Mouse (Mus musculus) embryonic facial prominence, embryonic 12.5 days (tissue): ENCODE measurements around the gene Ccdc157. TPM values are rescaled to one million over a fixed set of nuclear protein-coding genes. Genes with fewer than 3 reads are reported as not detected.
"Not testable (repeated sequence)": the region's sequence is repeated elsewhere in the genome, so short reads cannot be mapped to it uniquely, and the experiment has no call there.

Experiments used
- ATAC-seq: fragments of 200-750 bp; cut with Nextera tagmentation; 2 replicates; pipeline ENCODE4 v1.8.0; 2017; ENCODE audit not compliant: insufficient number of reproducible peaks, insufficient read depth, low FRiP score, low TSS enrichment
- H3K27ac ChIP-seq: fragments of 300-500 bp; sonication (generic); 2 replicates; pipeline ENCODE4 v1.5.1; 2016; ENCODE audit warnings: mild to moderate bottlenecking
- H3K27me3 ChIP-seq: fragments of 300-500 bp; sonication (generic); 2 replicates; pipeline ENCODE4 v1.6.1; 2016; ENCODE audit warnings: mild to moderate bottlenecking, moderate library complexity
- H3K36me3 ChIP-seq: fragments of 300-500 bp; sonication (generic); 2 replicates; pipeline ENCODE4 v1.6.1; 2016; ENCODE audit warnings: mild to moderate bottlenecking
- H3K4me1 ChIP-seq: fragments of 300-500 bp; sonication (generic); 2 replicates; pipeline ENCODE4 v1.6.1; 2016
- H3K4me2 ChIP-seq: fragments of 300-500 bp; sonication (generic); replicated peaks from 2 replicates; pipeline ENCODE4 v1.6.1; 2016; ENCODE audit warnings: mild to moderate bottlenecking, moderate library complexity
- H3K4me3 ChIP-seq: fragments of 300-500 bp; sonication (generic); 2 replicates; pipeline ENCODE4 v1.5.1; 2016; ENCODE audit warnings: mild to moderate bottlenecking
- H3K9ac ChIP-seq: fragments of 300-500 bp; sonication (generic); 2 replicates; pipeline ENCODE4 v1.6.1; 2016; ENCODE audit warnings: mild to moderate bottlenecking, moderate library complexity
- H3K9me3 ChIP-seq: fragments of 300-500 bp; sonication (generic); 2 replicates; pipeline ENCODE4 v1.6.1; 2016; ENCODE audit warnings: mild to moderate bottlenecking, moderate library complexity
- WGBS: fragments of 180-500 bp; shearing (Covaris S2); methylation state at CpG from one replicate; pipeline ENCODE4 v1.1.7; 2016; 5-methylcytosine and 5-hydroxymethylcytosine counted together
- polyA plus RNA-seq: library from polyadenylated mRNA; unstranded; fragments of >200 nt; fragmentation: Nextera tagmentation; extraction: Ambion mirVana; gene quantifications from 2 replicates; pipeline ENCODE4 v1.2.1, GENCODE M21; 2016

The Ccdc157 gene
- polyA plus RNA-seq, 1 experiment from 2014 or later: 9.3 TPM

GRCm38 (mm10) chr11:4143281-4144062 lies 16.6 kb downstream of the Ccdc157 start:
- H3K4me3 ChIP-seq: no peak overlapping the region
- H3K27me3 ChIP-seq: no peaks in the 10 kb centered on the region
- no peak overlapping the region for H3K27ac ChIP-seq
- no peaks in the 10 kb centered on the region for H3K9me3 ChIP-seq
- H3K4me2 ChIP-seq: no peak overlapping the region
- 90% methylated on average over 21 of the region's 21 CpGs for WGBS
- no peak for ATAC-seq
- H3K36me3 ChIP-seq: peaks cover 72% of the 10 kb centered on the region
- no peaks in the 10 kb centered on the region for H3K4me1 ChIP-seq
- no peak overlapping the region for H3K9ac ChIP-seq

- peaks cover 77% of the 10 kb centered on the region for H3K36me3 ChIP-seq
- no peak overlapping the region for H3K9ac ChIP-seq
- no peak overlapping the region for H3K4me3 ChIP-seq
- H3K27me3 ChIP-seq: no peaks in the 10 kb centered on the region
- H3K4me2 ChIP-seq: no peak overlapping the region
- H3K27ac ChIP-seq: no peak overlapping the region
- WGBS: 85% methylated on average over 4 of the region's 4 CpGs
- ATAC-seq: no peak
- H3K9me3 ChIP-seq: no peaks in the 10 kb centered on the region
- no peaks in the 10 kb centered on the region for H3K4me1 ChIP-seq
These were observed 17.7 kb downstream of the Ccdc157 start for GRCm38 (mm10) chr11:4142352-4142751.

DNA sequence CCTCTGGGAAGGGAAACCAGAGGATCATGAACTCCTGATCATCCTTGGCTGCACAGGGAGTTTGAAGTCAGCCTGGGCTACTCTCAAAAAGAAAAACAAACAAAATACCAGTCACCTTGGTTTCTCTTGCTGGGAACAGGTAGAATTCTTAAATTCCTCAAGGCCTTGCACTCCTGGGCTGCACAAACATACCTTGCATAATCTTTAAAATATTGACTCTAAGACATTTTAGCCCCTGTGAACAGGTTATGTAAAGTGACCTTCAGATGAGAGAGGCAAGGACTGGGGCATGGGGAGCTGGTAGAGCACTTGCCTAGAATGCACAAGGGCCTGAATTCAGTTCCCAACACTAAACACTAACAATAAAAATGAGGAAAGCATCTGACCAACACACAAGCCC lies 18.6 kb downstream of the Ccdc157 start:
- ATAC-seq: no peak
- no peaks in the 10 kb centered on the region for H3K9me3 ChIP-seq
- no peak overlapping the region for H3K4me3 ChIP-seq
- peaks cover 81% of the 10 kb centered on the region for H3K36me3 ChIP-seq
- peaks cover 4% of the 10 kb centered on the region for H3K4me1 ChIP-seq
- no peak overlapping the region for H3K27ac ChIP-seq
- H3K4me2 ChIP-seq: no peak overlapping the region
- H3K27me3 ChIP-seq: no peaks in the 10 kb centered on the region
- no peak overlapping the region for H3K9ac ChIP-seq

DNA sequence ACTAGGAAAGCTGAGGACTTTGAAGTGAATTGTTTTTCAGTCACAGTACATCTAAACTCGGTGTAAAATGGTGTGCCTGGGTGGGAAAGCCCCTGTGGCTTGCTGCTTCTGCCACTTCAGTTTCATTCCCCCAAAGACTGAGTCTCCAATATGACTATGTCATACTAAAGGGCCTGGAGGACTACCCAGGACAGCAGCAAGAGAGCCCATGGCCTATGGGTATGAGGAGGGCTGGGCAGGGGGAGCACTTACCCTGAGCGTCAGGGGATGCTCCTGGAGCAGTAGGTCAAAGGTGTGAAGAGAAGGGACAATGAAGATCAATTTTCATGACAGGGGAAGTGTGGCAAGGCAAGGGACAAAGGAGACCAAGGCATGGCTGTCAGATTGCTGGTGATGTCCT lies 21.1 kb downstream of the Ccdc157 start:
- ATAC-seq: no peak
- Histone ChIP-seq H3K36me3 (peaks cover 67% of the 10 kb centered on the region), H3K27me3 (no peaks in the 10 kb centered on the region), H3K9me3 (no peaks in the 10 kb centered on the region), H3K4me3 (no peak overlapping the region), H3K27ac (no peak overlapping the region), H3K9ac (no peak overlapping the region), H3K4me1 (peaks cover 14% of the 10 kb centered on the region), H3K4me2 (no peak overlapping the region)
- 74% methylated on average over 2 of the region's 2 CpGs for WGBS

DNA sequence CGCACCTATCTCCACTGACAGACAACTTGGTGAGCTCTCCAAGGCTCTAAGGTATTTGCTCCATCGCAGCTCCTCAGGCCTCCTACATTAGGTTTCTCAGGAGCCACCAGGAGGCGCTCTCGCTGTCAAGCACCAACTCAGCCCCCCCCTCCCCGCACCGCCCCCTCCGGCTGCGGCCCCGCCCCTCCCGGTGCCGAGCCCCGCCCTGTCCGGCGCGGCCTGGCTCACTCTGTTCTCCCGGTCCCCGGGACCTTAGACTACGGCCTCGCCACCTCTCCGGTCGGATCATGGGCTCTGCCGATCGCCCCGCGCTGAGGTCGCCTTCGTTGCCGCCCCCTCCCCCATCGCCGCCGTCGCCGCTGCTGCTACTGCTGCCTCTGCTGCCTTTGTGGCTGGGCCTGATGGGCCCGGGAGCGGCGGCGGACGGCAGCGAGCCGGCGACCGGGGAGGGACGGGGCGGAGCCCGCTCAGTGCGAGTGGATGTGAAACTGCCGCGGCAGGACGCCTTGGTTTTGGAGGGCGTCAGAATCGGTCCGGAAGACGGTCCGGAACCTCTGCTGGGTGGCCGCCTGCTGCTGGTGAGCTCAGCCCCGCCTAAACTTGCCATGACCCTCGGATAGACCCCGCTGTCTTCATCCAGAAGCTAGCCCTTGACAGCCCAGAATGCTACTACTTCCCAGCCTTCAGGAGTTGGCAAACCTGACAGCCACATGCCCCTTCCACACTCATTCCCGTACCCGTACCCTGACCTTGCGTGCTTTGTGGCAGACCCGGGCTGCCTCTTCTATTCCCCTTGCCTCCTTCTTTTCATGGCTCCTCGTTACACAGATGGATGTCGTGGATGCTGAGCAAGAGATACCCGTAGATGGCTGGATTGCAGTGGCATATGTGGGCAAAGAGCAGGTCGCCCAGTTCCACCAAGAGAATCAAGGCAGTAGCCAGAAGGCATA lies 24.8 kb downstream of the Ccdc157 start, which contains the start of gene Rnf215:
Rnf215 (plus strand) TSS at position 217 of the 950 bp plus-strand sequence.
- Histone ChIP-seq H3K4me3 (peak within 1 kb of the TSS; percentile 91), H3K4me1 (peaks cover 14% of the 10 kb centered on the region), H3K9ac (peak within 1 kb of the TSS; percentile 96), H3K9me3 (no peaks in the 10 kb centered on the region), H3K36me3 (peaks cover 31% of the 10 kb centered on the region), H3K4me2 (peak within 1 kb of the TSS; percentile 75), H3K27me3 (no peaks in the 10 kb centered on the region), H3K27ac (peak within 1 kb of the TSS; percentile 73)
- WGBS: 2% methylated on average over 64 of the region's 66 CpGs
- peak; percentile 85 for ATAC-seq

DNA sequence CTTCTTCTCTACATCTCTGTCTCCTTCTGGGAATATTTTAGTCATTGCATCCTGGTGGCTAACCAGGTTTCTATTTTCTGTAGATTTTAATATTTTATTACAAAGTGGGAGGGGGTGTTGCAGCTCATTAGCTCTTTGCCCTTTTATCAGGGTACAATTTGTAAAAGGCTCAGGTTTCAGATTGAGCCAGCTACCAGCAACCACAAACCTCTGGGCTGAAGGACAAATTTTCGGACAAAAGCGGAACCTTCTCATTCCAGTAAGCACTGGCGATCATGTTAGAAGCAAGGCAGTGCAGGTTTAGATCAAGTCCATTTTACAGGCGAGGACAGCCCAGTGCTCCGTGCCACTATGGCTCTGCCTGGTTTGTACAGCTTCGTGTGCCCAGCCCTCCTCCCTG lies 25.7 kb downstream of the Ccdc157 start:
- ATAC-seq: no peak
- H3K36me3 ChIP-seq: peaks cover 23% of the 10 kb centered on the region

DNA sequence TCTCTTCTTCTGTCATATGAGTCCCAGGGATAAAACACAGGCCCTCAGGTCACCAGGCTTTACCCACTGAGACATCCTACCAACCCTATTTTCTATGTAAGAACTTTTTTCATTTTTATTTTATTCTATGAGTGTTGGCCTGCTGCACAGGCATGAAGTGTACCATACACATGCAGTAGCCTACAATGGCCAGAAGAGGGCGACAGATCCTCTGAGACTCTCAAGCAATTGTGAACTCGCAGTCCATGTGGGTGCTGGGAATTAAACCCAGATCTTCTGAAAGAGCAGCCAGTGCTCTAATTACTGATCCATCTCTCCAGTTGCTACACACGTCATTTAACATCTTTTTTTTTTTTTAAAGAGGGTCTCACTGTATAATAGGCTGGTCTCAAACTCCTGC lies 26.6 kb downstream of the Ccdc157 start:
- H3K4me1 ChIP-seq: peaks cover 14% of the 10 kb centered on the region
- H3K4me2 ChIP-seq: no peak overlapping the region
- H3K4me3 ChIP-seq: no peak overlapping the region
- no peak for ATAC-seq
- H3K36me3 ChIP-seq: peaks cover 15% of the 10 kb centered on the region
- no peak overlapping the region for H3K9ac ChIP-seq
- WGBS: 58% methylated on average over 3 of the region's 3 CpGs
- H3K27me3 ChIP-seq: no peaks in the 10 kb centered on the region
- H3K9me3 ChIP-seq: no peaks in the 10 kb centered on the region
- no peak overlapping the region for H3K27ac ChIP-seq

More for the DNA sequence above, 25.7 kb downstream of the Ccdc157 start:
- H3K9ac ChIP-seq: 0 out of 2 replicates have a peak overlapping the region, but pooled peaks have one; percentile 10
- peak overlapping the region; percentile 91; the same call in 1 of the 2 replicates for H3K4me3 ChIP-seq
- H3K9me3 ChIP-seq: no peaks in the 10 kb centered on the region
- H3K27ac ChIP-seq: no peak overlapping the region
- H3K4me1 ChIP-seq: peaks cover 14% of the 10 kb centered on the region
- 56% methylated on average over 6 of the region's 6 CpGs for WGBS
- H3K27me3 ChIP-seq: no peaks in the 10 kb centered on the region
- peak overlapping the region; percentile 75; the same call in 1 of the 2 replicates for H3K4me2 ChIP-seq

DNA sequence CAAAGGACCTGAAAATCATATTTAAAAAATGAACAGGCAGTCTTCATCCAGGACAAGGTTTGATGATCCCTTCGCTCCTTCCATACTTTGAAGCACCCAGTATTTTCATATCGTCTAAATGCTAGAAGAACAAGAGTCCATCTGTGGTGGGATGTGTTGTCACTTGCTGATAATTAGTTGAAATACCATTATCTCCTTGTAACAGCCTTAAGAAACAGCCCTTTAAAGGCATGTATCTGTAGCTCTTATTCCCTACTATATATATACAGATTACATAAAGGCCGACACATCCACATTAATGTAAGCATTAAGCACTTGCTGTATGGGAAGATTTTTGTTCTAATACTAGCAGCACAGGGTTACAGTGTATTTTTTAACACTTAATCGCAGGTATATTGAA lies 31.6 kb downstream of the Ccdc157 start:
- not testable (repeated sequence) for H3K9me3 ChIP-seq, H3K36me3 ChIP-seq, H3K27me3 ChIP-seq, H3K9ac ChIP-seq, ATAC-seq, H3K4me3 ChIP-seq, H3K4me1 ChIP-seq, H3K4me2 ChIP-seq, H3K27ac ChIP-seq
- 92% methylated on average over 4 of the region's 4 CpGs for WGBS

DNA sequence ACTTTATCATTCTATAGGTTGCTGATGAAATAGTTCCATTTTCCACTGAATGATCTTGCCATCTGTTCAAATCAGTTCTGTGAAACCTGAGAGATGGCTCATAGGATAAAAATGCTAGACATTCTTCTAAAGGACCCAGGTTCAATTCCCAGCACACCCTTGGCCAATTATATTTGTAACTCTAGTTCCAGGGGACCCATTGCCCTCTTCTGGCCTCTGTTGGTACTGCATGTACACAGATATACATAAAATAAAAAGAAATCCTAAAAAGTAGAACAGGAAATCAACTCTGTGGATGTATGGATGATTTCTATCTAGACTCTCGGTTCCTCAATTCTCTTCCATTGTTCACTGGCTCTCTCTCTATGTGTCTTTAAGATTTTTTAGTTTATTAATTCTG lies 33.0 kb downstream of the Ccdc157 start:
- Histone ChIP-seq H3K9me3 (0 out of 2 replicates have a peak, but pooled peaks cover 6% of the 10 kb centered on the region), H3K4me1 (no peaks in the 10 kb centered on the region), H3K36me3 (no peaks in the 10 kb centered on the region), H3K9ac (no peak overlapping the region), H3K27ac (no peak overlapping the region), H3K4me2 (no peak overlapping the region), H3K27me3 (no peaks in the 10 kb centered on the region), H3K4me3 (no peak overlapping the region)
- no peak for ATAC-seq
- 88% methylated on average over 1 of the region's 1 CpGs for WGBS

DNA sequence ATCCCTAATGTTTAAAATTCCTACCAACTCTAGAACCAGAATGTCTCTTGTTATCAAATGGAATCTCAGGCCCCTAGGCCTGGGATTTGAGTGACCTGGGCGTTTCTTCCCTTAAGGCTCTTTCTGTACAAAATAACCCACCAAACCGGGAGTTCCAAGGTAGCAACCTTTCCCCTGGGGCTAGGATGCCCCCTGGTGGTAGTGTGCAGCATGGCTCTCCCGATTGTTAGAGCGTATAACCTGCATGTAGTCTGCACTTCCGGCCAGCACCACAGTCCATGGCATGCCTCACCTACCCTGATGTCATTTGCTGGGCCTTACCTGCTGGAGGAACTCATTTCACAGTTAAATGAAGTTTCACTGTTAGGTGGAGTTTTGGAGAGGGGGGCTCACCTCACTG lies 36.2 kb downstream of the Ccdc157 start:
- Histone ChIP-seq H3K4me3 (no peak overlapping the region), H3K9me3 (0 out of 2 replicates have a peak, but pooled peaks cover 6% of the 10 kb centered on the region), H3K4me2 (no peak overlapping the region), H3K9ac (no peak overlapping the region), H3K27me3 (peaks cover 6% of the 10 kb centered on the region), H3K36me3 (no peaks in the 10 kb centered on the region), H3K4me1 (0 out of 2 replicates have a peak, but pooled peaks cover under 1% of the 10 kb centered on the region), H3K27ac (no peak overlapping the region)
- ATAC-seq: no peak
- 58% methylated on average over 5 of the region's 5 CpGs for WGBS

- Histone ChIP-seq H3K27ac (no peak within 1 kb of the TSS), H3K9me3 (0 out of 2 replicates have a peak, but pooled peaks cover 6% of the 10 kb centered on the region), H3K4me2 (no peak within 1 kb of the TSS), H3K27me3 (peaks cover 6% of the 10 kb centered on the region), H3K36me3 (no peaks in the 10 kb centered on the region), H3K4me3 (no peak within 1 kb of the TSS), H3K4me1 (0 out of 2 replicates have a peak, but pooled peaks cover 7% of the 10 kb centered on the region), H3K9ac (no peak within 1 kb of the TSS)
- WGBS: 74% methylated on average over 10 of the region's 10 CpGs
- ATAC-seq: no peak
These were observed 37.1 kb downstream of the Ccdc157 start, which contains the start of gene Sec14l2 for GRCm38 (mm10) chr11:4122742-4123579. TSS of gene Sec14l2 (minus strand) at chr11:4123415.
